Mouse (Mus musculus) mature B cell (primary cell): ENCODE measurements around the gene Ubac2.

Experiments used
- in situ Hi-C: fragments of 300-500 bp; cut with MboI; formaldehyde crosslinking; loops from 2 replicates; pipeline ENCODE4 v1.14.3; 2019

Gene Ubac2

DNA sequence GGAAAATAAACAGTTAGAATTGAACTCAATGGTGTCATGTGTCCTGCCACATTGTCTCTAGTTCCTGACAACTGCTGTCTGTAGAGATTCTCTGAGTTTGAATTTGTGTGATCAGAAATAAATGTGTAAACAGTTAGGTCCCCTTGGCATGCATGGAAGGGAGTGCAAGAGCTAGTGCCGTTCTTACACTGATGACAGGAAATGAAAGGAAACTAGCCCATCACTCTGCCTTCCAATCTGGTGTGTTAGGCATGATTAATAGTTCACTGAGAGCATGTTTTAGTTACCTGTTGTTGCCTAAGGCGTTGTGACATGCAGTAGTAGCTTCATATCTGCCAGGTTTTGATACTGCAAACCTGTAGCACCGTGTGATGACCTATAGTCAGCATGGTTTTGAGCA is 69.5 kb downstream of the Ubac2 start:
- in situ Hi-C loops: no loop called here

GRCm38 (mm10) chr14:121949436-121949835 is 71.0 kb downstream of the Ubac2 start:
- in situ Hi-C loops: no loop called here

DNA sequence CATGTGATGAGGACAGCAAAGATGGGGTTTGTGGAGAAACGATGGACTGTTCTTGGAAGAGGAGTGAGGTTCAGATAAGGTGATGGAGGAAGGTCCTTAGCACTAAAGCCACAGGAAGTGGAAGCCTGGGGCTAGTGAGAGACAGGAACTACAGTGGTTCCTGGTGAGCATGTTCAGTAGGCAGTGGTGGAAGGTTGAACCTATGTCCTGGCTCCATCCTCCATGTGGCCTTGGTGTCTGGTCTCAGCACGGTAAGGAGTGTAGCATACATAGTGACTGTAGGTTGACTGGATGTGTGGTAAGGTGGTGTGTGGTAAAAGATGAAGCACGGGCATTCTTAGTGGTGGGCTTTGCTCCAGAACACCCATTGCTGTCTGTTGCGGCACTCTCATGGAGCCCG is 71.5 kb downstream of the Ubac2 start:
- in situ Hi-C loops: no loop called here

DNA sequence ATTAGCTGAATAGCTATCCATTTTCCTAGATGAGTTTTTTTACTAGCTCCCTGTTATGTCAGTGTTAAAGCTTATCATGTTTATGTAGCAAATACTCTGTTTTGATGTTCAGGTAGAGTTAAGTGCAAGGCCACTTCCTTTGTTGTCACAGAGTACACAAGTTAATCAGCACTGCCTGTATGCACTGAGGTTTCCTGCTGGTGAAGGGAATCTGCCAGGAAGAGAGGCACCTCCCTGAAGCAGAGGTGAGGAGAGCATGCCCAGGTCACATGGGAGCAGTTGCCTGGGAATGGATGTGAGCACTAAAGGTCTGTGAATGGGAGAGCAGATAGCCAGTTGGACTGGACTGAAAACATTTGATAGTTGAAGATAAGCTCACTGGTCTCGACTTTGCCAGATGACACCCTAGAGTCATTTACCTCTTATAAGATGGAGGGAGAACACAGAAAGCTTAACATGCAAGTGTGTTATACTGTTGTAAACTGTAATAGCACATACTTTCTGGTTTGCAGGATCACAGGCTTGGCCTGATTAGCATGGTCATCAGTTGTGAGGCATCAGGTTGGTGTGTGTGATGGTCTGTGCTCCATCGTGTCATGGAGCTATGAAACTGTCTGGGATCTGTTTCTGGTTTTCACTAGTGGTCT is 73.1 kb downstream of the Ubac2 start:
- in situ Hi-C loops: no loop called here

DNA sequence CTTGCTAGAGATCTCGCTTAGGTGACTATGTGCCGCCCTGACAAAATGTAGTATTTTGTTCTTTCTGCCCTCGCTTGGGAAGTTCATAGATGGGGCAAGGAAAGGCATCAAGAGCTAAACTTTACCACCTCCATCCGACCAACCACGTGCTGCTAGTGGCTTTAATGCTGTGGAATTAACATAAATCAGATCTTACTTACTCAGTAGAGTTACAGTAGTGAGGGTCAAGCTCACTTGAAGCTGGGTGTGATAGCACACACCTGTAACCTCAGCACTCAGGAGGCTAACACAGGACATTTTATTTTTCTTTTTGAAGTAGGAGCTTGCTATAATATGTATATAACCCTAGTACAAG is 73.6 kb downstream of the Ubac2 start:
- in situ Hi-C loops: no loop called here

- in situ Hi-C loops: no loop called here
Observed at GRCm38 (mm10) chr14:121954129-121954528, 75.7 kb downstream of the Ubac2 start.

GRCm38 (mm10) chr14:121954608-121955007 is 76.2 kb downstream of the Ubac2 start:
- in situ Hi-C loops: no loop called here

DNA sequence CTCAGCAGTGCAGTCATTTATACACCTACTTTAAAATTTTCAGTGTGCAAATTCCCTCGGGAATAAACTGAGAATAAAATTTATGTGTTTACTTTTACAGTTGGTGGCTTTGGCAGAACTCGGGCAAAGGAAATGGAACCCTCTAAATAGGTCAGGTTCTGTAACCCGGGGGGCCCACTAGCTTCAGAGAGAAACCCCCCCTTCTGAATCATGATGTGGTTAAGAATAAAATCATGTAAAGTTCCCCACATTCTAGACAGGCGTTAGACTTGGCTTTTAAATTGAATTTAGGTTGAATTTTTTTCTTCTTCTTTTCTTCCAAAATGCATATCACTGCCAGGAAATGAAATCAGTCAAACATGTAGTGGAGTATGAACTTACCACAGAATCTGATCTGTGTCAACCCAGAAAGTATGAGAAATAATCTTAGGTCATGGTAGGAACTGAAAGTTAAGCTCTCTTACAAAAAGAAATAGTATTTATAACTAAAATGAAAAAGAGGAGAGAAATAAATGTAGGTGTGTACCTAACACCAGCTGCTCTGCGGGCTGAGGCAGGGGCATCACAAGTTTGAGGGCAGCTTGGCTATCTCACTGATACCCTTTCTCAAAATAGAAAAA is 76.9 kb downstream of the Ubac2 start:
- in situ Hi-C loops: no loop called here

GRCm38 (mm10) chr14:121956291-121956690 is 77.9 kb downstream of the Ubac2 start:
- in situ Hi-C loops: no loop called here

DNA sequence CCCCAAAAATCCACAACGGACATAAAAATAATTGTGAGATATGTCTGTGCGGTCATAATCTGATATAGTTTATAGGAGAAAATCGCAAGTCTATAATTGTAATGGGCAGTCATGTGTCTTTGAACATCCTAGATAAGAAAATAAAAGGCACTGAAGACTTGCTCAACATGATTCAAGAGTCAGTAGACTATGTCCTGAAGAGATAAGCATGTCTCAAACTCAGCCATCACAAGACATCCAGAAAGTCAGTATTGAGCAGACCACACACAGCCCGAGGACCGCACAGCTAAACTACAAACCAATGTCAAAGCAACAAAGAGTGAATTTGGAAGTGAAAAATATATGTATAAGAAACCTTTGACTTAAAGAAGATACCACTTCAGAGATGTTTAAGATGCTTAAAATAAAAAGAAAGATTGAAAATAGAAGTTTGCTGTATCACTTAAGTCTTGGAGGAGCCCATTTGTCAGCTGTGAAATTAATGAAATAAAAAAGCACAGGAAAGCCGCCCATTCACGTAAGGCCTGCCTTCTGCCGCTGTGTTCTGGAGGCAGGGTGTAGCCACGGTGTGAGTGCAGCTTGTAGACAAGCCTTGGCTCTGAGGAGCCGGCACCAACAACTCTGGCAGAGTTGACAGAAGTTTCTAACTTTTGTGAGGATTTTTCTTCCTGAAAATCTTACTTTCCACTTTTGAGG is 78.9 kb downstream of the Ubac2 start:
- in situ Hi-C loops: no loop called here

GRCm38 (mm10) chr14:121958041-121958750 is 79.8 kb downstream of the Ubac2 start:
- in situ Hi-C loops: no loop called here

- in situ Hi-C loops: no loop called here
Observed at GRCm38 (mm10) chr14:121958751-121959537, 80.5 kb downstream of the Ubac2 start.

DNA sequence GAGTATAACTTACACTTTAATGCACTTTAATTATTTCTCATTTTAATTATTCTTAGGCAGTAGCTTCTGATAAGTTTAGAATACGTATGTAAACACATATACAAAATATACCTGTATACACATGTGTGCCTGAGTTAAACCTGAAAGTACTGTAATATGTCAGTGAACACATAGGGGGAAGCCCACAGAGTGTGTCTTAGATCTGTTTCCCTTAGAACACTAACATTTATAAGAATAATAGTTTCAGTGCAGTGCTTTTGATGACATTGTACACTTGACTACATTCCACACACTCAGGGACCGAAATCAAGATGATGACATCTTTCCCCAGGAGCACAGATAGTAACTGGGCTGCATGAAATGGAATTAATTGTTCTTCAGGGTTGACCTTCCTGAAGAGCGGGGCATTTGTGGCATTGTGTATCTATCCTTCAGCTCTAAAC is 81.1 kb downstream of the Ubac2 start:
- in situ Hi-C loops: no loop called here

GRCm38 (mm10) chr14:121960031-121960430 is 81.6 kb downstream of the Ubac2 start:
- in situ Hi-C loops: no loop called here

- in situ Hi-C loops: no loop called here
Observed at GRCm38 (mm10) chr14:121960531-121960930, 82.1 kb downstream of the Ubac2 start.

- in situ Hi-C loops: no loop called here
Observed at GRCm38 (mm10) chr14:121960997-121961396, 82.6 kb downstream of the Ubac2 start.

GRCm38 (mm10) chr14:121961496-121962127 is 83.2 kb downstream of the Ubac2 start:
- in situ Hi-C loops: no loop called here

- in situ Hi-C loops: no loop called here
Observed at GRCm38 (mm10) chr14:121962128-121962890, 83.9 kb downstream of the Ubac2 start.

DNA sequence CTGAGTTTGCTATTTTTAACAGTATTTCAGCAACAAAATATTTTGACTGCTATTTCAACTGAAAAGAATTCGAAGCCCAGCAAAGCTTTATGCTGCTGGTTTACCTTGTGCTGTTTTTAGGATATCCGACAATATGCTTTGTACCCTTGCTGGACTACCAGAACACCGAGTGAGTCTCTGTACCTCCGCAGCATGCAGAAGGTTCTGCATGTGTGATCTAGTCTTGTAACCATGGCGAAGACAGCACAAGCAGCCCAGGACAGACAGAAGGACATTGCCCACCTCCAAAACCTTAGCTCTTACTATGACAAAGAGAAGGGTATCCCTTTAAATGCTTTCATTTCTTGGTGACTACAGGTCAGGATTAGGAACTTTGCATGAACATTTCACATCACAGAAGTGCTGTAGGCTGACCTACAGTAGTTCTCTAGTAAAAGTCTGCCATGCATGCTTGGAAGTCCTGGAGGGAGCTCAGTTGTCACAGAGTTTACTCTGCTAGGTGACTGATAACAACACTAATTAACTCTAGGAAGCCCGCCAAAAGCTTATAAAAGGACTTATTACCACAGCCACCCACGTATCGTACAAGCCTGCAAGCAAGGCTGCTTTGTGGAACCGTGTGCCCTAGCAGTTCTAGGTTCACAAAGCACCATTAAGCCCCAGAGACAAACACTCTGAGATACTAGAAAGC is 85.0 kb downstream of the Ubac2 start:
- in situ Hi-C loops: no loop called here

DNA sequence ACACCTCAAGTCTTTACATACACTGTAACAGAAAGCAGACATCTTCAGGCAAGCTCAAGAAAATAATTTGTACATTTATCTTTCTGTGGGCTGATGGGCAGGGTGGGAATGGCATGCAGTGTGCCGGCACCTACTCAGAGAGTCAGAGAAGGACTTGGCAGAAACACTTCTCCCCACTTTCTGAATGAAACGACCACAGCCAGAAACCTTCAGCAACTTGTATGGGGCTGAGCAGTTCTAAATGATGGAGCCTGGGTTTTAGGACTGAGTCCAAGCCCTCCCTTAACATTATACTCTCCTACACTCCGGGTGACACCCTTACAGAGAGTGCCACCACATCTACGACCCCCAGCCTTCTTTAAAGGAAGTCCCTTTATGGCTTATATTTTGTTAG is 85.5 kb downstream of the Ubac2 start:
- in situ Hi-C loops: no loop called here
